ENCODE assay signal across 32 mouse cellular contexts in the genomic region with DNA sequence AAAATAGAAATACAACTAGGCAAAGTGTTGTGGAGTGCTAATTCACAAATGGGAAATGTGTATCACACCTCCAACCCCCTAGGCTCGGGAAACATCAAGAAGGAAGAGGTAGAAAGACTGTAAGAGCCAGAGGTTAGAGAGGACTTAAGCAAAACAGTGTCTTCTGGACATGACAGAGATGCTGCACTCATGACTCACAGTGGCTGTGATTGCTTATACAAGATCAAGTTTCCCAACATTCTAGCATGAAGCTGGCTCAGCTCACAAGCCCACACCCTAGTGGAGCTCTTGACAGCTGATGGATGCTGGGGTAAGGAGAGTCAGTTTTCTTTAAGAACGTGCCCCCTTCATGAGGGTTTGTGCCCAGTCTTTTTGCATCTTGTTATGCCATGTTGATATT. TPM values are rescaled to one million over a fixed set of nuclear protein-coding genes. Genes with fewer than 3 reads are reported as not detected.
DNase-seq lines count a peak whose midpoint lies in the region; ATAC-seq and TF ChIP-seq lines count a peak whose summit lies in the region.
"Had no signal": no experiment of that assay in that cellular context is flagged by ENCODE, and none has a peak within 500 bp of the region (broad histone marks: within the 10 kb centered on the region; RNA-seq: fewer than 3 reads in every experiment).

No protein-coding gene starts in this region.

- POLR2A ChIA-PET in Patski (lab: Charles Lee), result no interaction called here

- H3K4me2 ChIP-seq in hindbrain, postnatal 0 days (ENCODE audit: low read depth, low read length), result no peak overlapping the region
- H3K4me2 ChIP-seq: embryonic facial prominence, embryonic 13.5 days; forebrain, embryonic 13.5 days; heart, embryonic 13.5 days; hindbrain, embryonic 14.5 days had no signal

- in situ Hi-C loops in Patski (cut with MboI; ENCODE audit: low pct_unique_long_range_greater_than_20kb), result loop anchor here (25.0 kb wide), 2 partner anchors 204 to 429 kb away; partner anchors contain the start of genes F8a and Xlr4c

- no peaks in the 10 kb centered on the region for H3K36me3 ChIP-seq in hindbrain, postnatal 0 days (ENCODE audit: insufficient read depth, low read length)

- peak overlapping the region; percentile 61 for H3K27ac ChIP-seq in embryonic fibroblast, embryonic 13.5 days (ENCODE audit: insufficient read depth, low read length)
- no peak overlapping the region for H3K27ac ChIP-seq in hindbrain, postnatal 0 days
- H3K27ac ChIP-seq: embryonic facial prominence, embryonic 10.5 days; embryonic facial prominence, embryonic 13.5 days; forebrain, embryonic 10.5 days; forebrain, embryonic 13.5 days; heart, adult 2 months; heart, embryonic 10.5 days; heart, embryonic 13.5 days; hindbrain, embryonic 14.5 days had no signal

- peaks cover 2% of the 10 kb centered on the region; the same call in 1 of the 2 replicates for H3K4me1 ChIP-seq in embryonic fibroblast, embryonic 13.5 days (ENCODE audit: control insufficient read depth, insufficient read depth, low read length)
- H3K4me1 ChIP-seq in hindbrain, postnatal 0 days (ENCODE audit: insufficient read depth, low read length), result no peaks in the 10 kb centered on the region
- H3K4me1 ChIP-seq: embryonic facial prominence, embryonic 10.5 days; embryonic facial prominence, embryonic 13.5 days; forebrain, embryonic 10.5 days; forebrain, embryonic 13.5 days; heart, embryonic 10.5 days had no signal

- no peak overlapping the region for H3K4me3 ChIP-seq in embryonic fibroblast, embryonic 13.5 days (ENCODE audit: insufficient read depth, low read length)
- H3K4me3 ChIP-seq in hindbrain, postnatal 0 days (ENCODE audit: low read length), result no peak overlapping the region
- H3K4me3 ChIP-seq: embryonic facial prominence, embryonic 10.5 days; embryonic facial prominence, embryonic 13.5 days; forebrain, embryonic 10.5 days; forebrain, embryonic 13.5 days; heart, adult 2 months; heart, embryonic 10.5 days; heart, embryonic 13.5 days had no signal

- no peak for TF ChIP-seq POLR2A in embryonic fibroblast, embryonic 13.5 days (IDR thresholded peaks at IDR 0.05; ENCODE audit: low read depth, low read length)

- CTCF ChIA-PET in Patski (lab: Charles Lee), result interaction anchor here (1.0 to 3.1 kb wide), 2 partner anchors 11 kb away, joined by 3 to 8 read pairs; no protein-coding TSS in a partner anchor

- DNase-seq in layer of hippocampus, adult 9-11 months, result peak; percentile 10
- DNase-seq in layer of hippocampus, postnatal 25 days (ENCODE audit: extremely low spot score in 1 of 2, low spot score in 1 of 2), result no peak
- DNase-seq in Patski (ENCODE audit: low read depth, low spot score), result peak; percentile 9
- DNase-seq in hindbrain, postnatal 0 days (ENCODE audit: low spot score), result no peak
- DNase-seq in thymus, adult 18-20 months, result no peak
- DNase-seq: adrenal gland, adult 8-10 months; adrenal gland, postnatal 25 days; cerebellum, adult 18-20 months; cerebellum, adult 9-11 months; cerebellum, postnatal 25 days; embryo, embryonic 11 days; gastrocnemius, postnatal 36 days; heart, adult 2 months; heart, postnatal 14 days; heart, postnatal 4 days had no signal

- TF ChIP-seq CTCF in Patski (IDR thresholded peaks at IDR 0.05), result no peak
- TF ChIP-seq CTCF in embryonic fibroblast, embryonic 13.5 days (IDR thresholded peaks at IDR 0.05; ENCODE audit: borderline replicate concordance, insufficient read depth, low read length), result no peak
- TF ChIP-seq CTCF in hindbrain, postnatal 0 days (IDR thresholded peaks at IDR 0.05; ENCODE audit: low read depth), result no peak

- peak; percentile 76 for ATAC-seq in Patski
- no peak for ATAC-seq in hindbrain, postnatal 0 days
- ATAC-seq: forebrain, embryonic 13.5 days; forebrain, embryonic 16.5 days; intestine, postnatal 0 days had no signal

- WGBS in hindbrain, postnatal 0 days, result 50% methylated on average over 2 of the region's 2 CpGs

- no peaks in the 10 kb centered on the region for H3K9me3 ChIP-seq in hindbrain, postnatal 0 days (ENCODE audit: low read length)
- H3K9me3 ChIP-seq: embryonic facial prominence, embryonic 10.5 days; embryonic facial prominence, embryonic 13.5 days; forebrain, embryonic 10.5 days; forebrain, embryonic 13.5 days; heart, embryonic 10.5 days; heart, embryonic 13.5 days had no signal

- no peak overlapping the region for H3K9ac ChIP-seq in hindbrain, postnatal 0 days (replicated peaks; ENCODE audit: low read length)
- H3K9ac ChIP-seq: embryonic facial prominence, embryonic 13.5 days; forebrain, embryonic 13.5 days; heart, embryonic 13.5 days; hindbrain, embryonic 14.5 days had no signal

- peaks cover 3% of the 10 kb centered on the region for H3K27me3 ChIP-seq in Patski
- H3K27me3 ChIP-seq in hindbrain, postnatal 0 days (ENCODE audit: insufficient read depth, low read length), result no peaks in the 10 kb centered on the region
- H3K27me3 ChIP-seq: forebrain, embryonic 13.5 days had no signal

RNA-seq across cellular contexts. Expression of gene Trex2, which starts 6.3 kb away (rescaled TPM):
- total RNA-seq in layer of hippocampus, postnatal 25 days (2021), result not detected
- not detected for polyA plus RNA-seq in Patski (2021)
- polyA plus RNA-seq in embryonic fibroblast, embryonic 13.5 days (2011; ENCODE audit: insufficient read length, low read depth, missing spikeins), result not detected in 2 replicates
- total RNA-seq in hindbrain, postnatal 0 days (2014; rRNA removed), result not detected in 2 replicates
- not detected in 2 replicates for polyA plus RNA-seq in hindbrain, postnatal 0 days (2015; fragmentation: Nextera tagmentation; extraction: Ambion mirVana)
- total RNA-seq: adrenal gland, postnatal 25 days; gastrocnemius, adult 8-10 months; gastrocnemius, postnatal 36 days; granulocyte monocyte progenitor cell, adult 5-6 weeks; heart, adult 2 months; heart, postnatal 14 days; heart, postnatal 4 days had no signal
- polyA plus RNA-seq: cortical plate, adult 2 months; embryonic facial prominence, embryonic 10.5 days; forebrain, embryonic 10.5 days; forebrain, embryonic 13.5 days; forebrain, embryonic 16.5 days; frontal cortex, adult 2 months; heart, adult 2 months; heart, embryonic 10.5 days; heart, embryonic 13.5 days; heart, embryonic 16.5 days; hindbrain, embryonic 11.5 days; hindbrain, embryonic 14.5 days; intestine, embryonic 14.5 days; intestine, postnatal 0 days had no signal

RNA-seq across cellular contexts. Expression of gene Haus7, which starts 17.4 kb away (rescaled TPM):
- 1 to 10 TPM; 6.9 to 7.5 TPM for total RNA-seq in layer of hippocampus, postnatal 25 days (2021)
- 23.4 TPM for polyA plus RNA-seq in Patski (2021)
- 25.2 and 33.5 TPM in 2 replicates for polyA plus RNA-seq in embryonic fibroblast, embryonic 13.5 days (2011; ENCODE audit: insufficient read length, low read depth, missing spikeins)
- 22.0 and 33.5 TPM in 2 replicates for total RNA-seq in hindbrain, postnatal 0 days (2014; rRNA removed)
- 62.8 and 63.7 TPM in 2 replicates for polyA plus RNA-seq in hindbrain, postnatal 0 days (2015; fragmentation: Nextera tagmentation; extraction: Ambion mirVana)

RNA-seq across cellular contexts. Expression of gene Zfp92, which starts 30.5 kb away (rescaled TPM):
- 1 to 10 TPM; 1.6 to 3.1 TPM for total RNA-seq in layer of hippocampus, postnatal 25 days (2021)
- 0.01 TPM for polyA plus RNA-seq in Patski (2021)
- polyA plus RNA-seq in embryonic fibroblast, embryonic 13.5 days (2011; ENCODE audit: insufficient read length, low read depth, missing spikeins), result not detected in 2 replicates
- 4.5 TPM in 2 replicates for total RNA-seq in hindbrain, postnatal 0 days (2014; rRNA removed)
- 1.0 and 1.2 TPM in 2 replicates for polyA plus RNA-seq in hindbrain, postnatal 0 days (2015; fragmentation: Nextera tagmentation; extraction: Ambion mirVana)
- total RNA-seq: gastrocnemius, adult 8-10 months; granulocyte monocyte progenitor cell, adult 5-6 weeks; heart, adult 2 months; heart, postnatal 14 days; heart, postnatal 4 days had no signal
- polyA plus RNA-seq: heart, adult 2 months; heart, embryonic 13.5 days; heart, embryonic 16.5 days had no signal

RNA-seq across cellular contexts. Expression of gene Bgn, which starts 42.0 kb away (rescaled TPM):
- total RNA-seq in layer of hippocampus, postnatal 25 days (2021), result 10 to 100 TPM; 16.7 to 17.4 TPM
- polyA plus RNA-seq in Patski (2021), result 2.2 TPM
- 6,335 and 6,763 TPM in 2 replicates for polyA plus RNA-seq in embryonic fibroblast, embryonic 13.5 days (2011; ENCODE audit: insufficient read length, low read depth, missing spikeins)
- total RNA-seq in hindbrain, postnatal 0 days (2014; rRNA removed), result 51.9 and 68.9 TPM in 2 replicates
- polyA plus RNA-seq in hindbrain, postnatal 0 days (2015; fragmentation: Nextera tagmentation; extraction: Ambion mirVana), result 17.9 and 23.7 TPM in 2 replicates
- total RNA-seq: granulocyte monocyte progenitor cell, adult 5-6 weeks had no signal

RNA-seq across cellular contexts. Expression of gene Gm18336, which starts 42.9 kb away (rescaled TPM):
- total RNA-seq in layer of hippocampus, postnatal 25 days (2021), result under 1 TPM in 1 of 2 experiments, not detected in 1; 0.16 TPM
- not detected for polyA plus RNA-seq in Patski (2021)
- not detected in 2 replicates for polyA plus RNA-seq in embryonic fibroblast, embryonic 13.5 days (2011; ENCODE audit: insufficient read length, low read depth, missing spikeins)
- 0.14 and 0.16 TPM in 2 replicates for total RNA-seq in hindbrain, postnatal 0 days (2014; rRNA removed)
- 0.06 TPM in 1 of 2 replicates, not detected in the other for polyA plus RNA-seq in hindbrain, postnatal 0 days (2015; fragmentation: Nextera tagmentation; extraction: Ambion mirVana)
- total RNA-seq: adrenal gland, adult 8-10 months; adrenal gland, postnatal 25 days; gastrocnemius, adult 8-10 months; gastrocnemius, postnatal 36 days; granulocyte monocyte progenitor cell, adult 5-6 weeks; heart, adult 2 months; heart, postnatal 14 days; heart, postnatal 4 days had no signal
- polyA plus RNA-seq: embryonic facial prominence, embryonic 10.5 days; embryonic facial prominence, embryonic 13.5 days; forebrain, embryonic 10.5 days; forebrain, embryonic 13.5 days; forebrain, embryonic 16.5 days; heart, adult 2 months; heart, embryonic 10.5 days; heart, embryonic 13.5 days; heart, embryonic 16.5 days; hindbrain, embryonic 11.5 days; hindbrain, embryonic 14.5 days; intestine, embryonic 14.5 days; intestine, postnatal 0 days had no signal

Comparison
In these comparisons a context has a peak if more than half of its experiments do, and no peak if none do; other contexts are left out.
1. DNase-seq: peak in layer of hippocampus, adult 9-11 months (single experiment) and Patski (single experiment); none in layer of hippocampus, postnatal 25 days (0 of 2), hindbrain, postnatal 0 days (single experiment) and thymus, adult 18-20 months (0 of 2).